Mouse (Mus musculus) lung, adult 2 months (tissue): ENCODE data around the gene Nlk.

Experiments used
- CTCF ChIP-seq: fragments of 200-500 bp; IDR thresholded peaks from 2 replicates; pipeline ENCODE4 v1.5.1; 2011; ENCODE audit warnings: mild to moderate bottlenecking, low read length, control low read depth; ENCODE audit not compliant: insufficient read depth
- POLR2A ChIP-seq: fragments of 200-500 bp; IDR thresholded peaks from 2 replicates; pipeline ENCODE4 v1.6.1; 2011; ENCODE audit warnings: low read depth, mild to moderate bottlenecking, control low read depth, low read length, borderline replicate concordance; ENCODE audit errors: extremely low read depth

DNA sequence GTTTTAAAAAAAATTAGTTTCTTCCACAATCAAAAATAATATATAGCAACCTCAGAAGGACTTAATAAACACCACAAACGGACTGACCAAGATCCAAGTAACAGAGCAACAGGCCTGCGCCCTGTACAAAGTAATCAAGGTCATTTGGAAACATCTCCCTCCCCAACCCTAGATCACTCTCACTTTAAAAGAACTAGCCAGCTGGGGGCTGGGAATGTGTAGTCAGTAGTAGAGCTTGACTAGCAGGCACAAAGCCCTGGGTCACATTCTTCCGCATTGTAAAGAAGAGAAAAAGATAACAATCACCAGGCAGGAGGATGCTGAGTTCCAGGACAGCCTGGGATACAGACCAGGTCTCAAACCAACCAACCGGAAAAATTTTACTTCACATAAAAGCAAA is 33.3 kb downstream of the Nlk start:
- no peak for TF ChIP-seq CTCF
- no peak for TF ChIP-seq POLR2A
